Mouse (Mus musculus) ES-E14 (cell line): ENCODE results near the gene 4930578G10Rik.
"Not testable (repeated sequence)": the region's sequence is repeated elsewhere in the genome, so short reads cannot be mapped to it uniquely, and the experiment has no call there.

Experiments used
- CHD2 ChIP-seq: IDR thresholded peaks from 2 replicates; pipeline ENCODE4 v1.6.1; 2014; ENCODE audit warnings: mild to moderate bottlenecking, low read depth, low read length, inconsistent platforms
- MAFK ChIP-seq: IDR thresholded peaks from 2 replicates; pipeline ENCODE4 v1.6.1; 2014; ENCODE audit warnings: mild to moderate bottlenecking, low read depth, low read length, inconsistent platforms; ENCODE audit not compliant: insufficient read depth
- ZNF384 ChIP-seq: IDR thresholded peaks from 2 replicates; pipeline ENCODE4 v1.6.1; 2012; ENCODE audit warnings: low read depth, low read length, inconsistent platforms

GRCm38 (mm10) chr4:42756477-42756876 lies 21.1 kb downstream of the 4930578G10Rik start, which contains the start of gene Ccl19:
- not testable (repeated sequence) for TF ChIP-seq ZNF384, CHD2, MAFK
